Mouse (Mus musculus) right cerebral cortex, postnatal 25 days (tissue): ENCODE results near the gene Grhl3.
"Not testable (repeated sequence)": the region's sequence is repeated elsewhere in the genome, so short reads cannot be mapped to it uniquely, and the experiment has no call there.

Experiments used
- DNase-seq: peaks from one replicate; pipeline ENCODE4 v3.0.0; 2022

Gene Grhl3

GRCm38 (mm10) chr4:135573251-135573808, at the start of gene Grhl3:
Grhl3 (minus strand) TSS chr4:135573630.
- peak; percentile 40 for DNase-seq

- DNase-seq = no peak
Measured at GRCm38 (mm10) chr4:135622290-135622689, 48.9 kb upstream of the Grhl3 start.

GRCm38 (mm10) chr4:135620461-135620860, 47.0 kb upstream of the Grhl3 start:
- no peak for DNase-seq

- DNase-seq = peak; percentile 9
Measured at GRCm38 (mm10) chr4:135617783-135618470, 44.5 kb upstream of the Grhl3 start.

GRCm38 (mm10) chr4:135617038-135617437, 43.6 kb upstream of the Grhl3 start:
- no peak for DNase-seq

- DNase-seq = not testable (repeated sequence)
Measured at GRCm38 (mm10) chr4:135615307-135615706, 41.9 kb upstream of the Grhl3 start.

GRCm38 (mm10) chr4:135609986-135610385, 36.6 kb upstream of the Grhl3 start:
- no peak for DNase-seq

- DNase-seq = no peak
Measured at GRCm38 (mm10) chr4:135607979-135608885, 34.8 kb upstream of the Grhl3 start.

GRCm38 (mm10) chr4:135606271-135606670, 32.8 kb upstream of the Grhl3 start:
- no peak for DNase-seq

GRCm38 (mm10) chr4:135601530-135601929, 28.1 kb upstream of the Grhl3 start:
- DNase-seq = no peak

- no peak for DNase-seq
Measured at GRCm38 (mm10) chr4:135599497-135600182, 26.2 kb upstream of the Grhl3 start.

GRCm38 (mm10) chr4:135598998-135599397, 25.6 kb upstream of the Grhl3 start:
- no peak for DNase-seq

- no peak for DNase-seq
Measured at GRCm38 (mm10) chr4:135597571-135597970, 24.1 kb upstream of the Grhl3 start.

GRCm38 (mm10) chr4:135595943-135596342, 22.5 kb upstream of the Grhl3 start:
- DNase-seq = no peak

GRCm38 (mm10) chr4:135591610-135592304, 18.3 kb upstream of the Grhl3 start:
- DNase-seq = no peak

- no peak for DNase-seq
Measured at GRCm38 (mm10) chr4:135591086-135591485, 17.7 kb upstream of the Grhl3 start.

GRCm38 (mm10) chr4:135584838-135585237, 11.4 kb upstream of the Grhl3 start:
- no peak for DNase-seq

- DNase-seq = no peak
Measured at GRCm38 (mm10) chr4:135581222-135581910, 7.9 kb upstream of the Grhl3 start.

- no peak for DNase-seq
Measured at GRCm38 (mm10) chr4:135579695-135580094, 6.3 kb upstream of the Grhl3 start.

GRCm38 (mm10) chr4:135578490-135578889, 5.1 kb upstream of the Grhl3 start:
- DNase-seq = no peak

- no peak for DNase-seq
Measured at GRCm38 (mm10) chr4:135575365-135576140, 2.1 kb upstream of the Grhl3 start.
